Comparison of ENCODE assay signal across 8 mouse cellular contexts in genomic region chr13:3917571-3918311, GRCm38 (mm10). TPM values are rescaled to one million over a fixed set of nuclear protein-coding genes. Genes with fewer than 3 reads are reported as not detected.
DNase-seq lines count a peak whose midpoint lies in the region; ATAC-seq lines count a peak whose summit lies in the region.

Gene Net1 (minus strand): TSS chr13:3918220.
Gene Tubal3 (plus strand): TSS chr13:3918274.

- peak within 1 kb of the TSS; percentile 74 for H3K4me2 ChIP-seq in heart, embryonic 14.5 days (ENCODE audit: low read length)
- H3K4me2 ChIP-seq in liver, embryonic 13.5 days: peak within 1 kb of the TSS; percentile 73
- peak within 1 kb of the TSS; percentile 78 for H3K4me2 ChIP-seq in stomach, embryonic 16.5 days (ENCODE audit: low read depth, low read length)

- H3K4me1 ChIP-seq in heart, embryonic 14.5 days (ENCODE audit: control insufficient read depth in 2 of 2, insufficient read depth in 2 of 2, low read length in 2 of 2): peaks cover 0 to 10% of the 10 kb centered on the region in 2 experiments; a peak in 1 of 4 replicates
- peaks cover 30% of the 10 kb centered on the region for H3K4me1 ChIP-seq in liver, embryonic 13.5 days (replicated peaks)
- peaks cover 5% of the 10 kb centered on the region; the same call in 1 of the 2 replicates for H3K4me1 ChIP-seq in stomach, embryonic 16.5 days (ENCODE audit: control insufficient read depth, insufficient read depth, low read length)

- no peaks in the 10 kb centered on the region for H3K27me3 ChIP-seq in heart, embryonic 14.5 days (ENCODE audit: control insufficient read depth, insufficient read depth, low read length)
- no peaks in the 10 kb centered on the region for H3K27me3 ChIP-seq in liver, embryonic 13.5 days
- no peaks in the 10 kb centered on the region for H3K27me3 ChIP-seq in stomach, embryonic 16.5 days (ENCODE audit: control insufficient read depth, insufficient read depth, low read length)

- WGBS in heart, embryonic 14.5 days: under 1% methylated on average over 52 of the region's 52 CpGs
- WGBS in liver, embryonic 13.5 days (ENCODE audit: insufficient replicate concordance): under 1% methylated on average over 52 of the region's 52 CpGs
- WGBS in stomach, embryonic 16.5 days: under 1% methylated on average over 52 of the region's 52 CpGs

- peak within 1 kb of the TSS; percentile 72 to 76 for H3K27ac ChIP-seq in heart, embryonic 14.5 days (replicated peaks in 1 of 2; ENCODE audit: control insufficient read depth in 1 of 2, insufficient read depth in 1 of 2, low read depth in 2 of 2, low read length in 2 of 2)
- H3K27ac ChIP-seq in liver, embryonic 13.5 days: peak within 1 kb of the TSS; percentile 72
- H3K27ac ChIP-seq in stomach, embryonic 16.5 days (ENCODE audit: low read length): peak within 1 kb of the TSS; percentile 34

- H3K9me3 ChIP-seq in heart, embryonic 14.5 days (ENCODE audit: control insufficient read depth, low read length): no peaks in the 10 kb centered on the region
- no peaks in the 10 kb centered on the region for H3K9me3 ChIP-seq in liver, embryonic 13.5 days (replicated peaks)
- no peaks in the 10 kb centered on the region for H3K9me3 ChIP-seq in stomach, embryonic 16.5 days (replicated peaks; ENCODE audit: control insufficient read depth, low read length)

- peak; percentile 93 for ATAC-seq in erythroid progenitor cell, adult 5-6 weeks (replicated peaks; ENCODE audit: low FRiP score, poor library complexity, severe bottlenecking)
- ATAC-seq in heart, embryonic 14.5 days (ENCODE audit: insufficient number of reproducible peaks, insufficient read depth, low FRiP score, low read depth): peak; percentile 95
- ATAC-seq in liver, embryonic 13.5 days (ENCODE audit: low read depth): peak; percentile 93
- peak; percentile 95 for ATAC-seq in stomach, embryonic 16.5 days (ENCODE audit: insufficient read depth, low FRiP score)

- DNase-seq in CD4-positive helper T cell, adult 2 months (ENCODE audit: low read depth, low spot score): peak; percentile 90
- peak; percentile 56 for DNase-seq in brain, embryonic 18.5 days (ENCODE audit: low read depth, low spot score)
- peak; percentile 92 for DNase-seq in kidney, postnatal 14 days
- DNase-seq in liver, embryonic 13.5 days: peak; percentile 86
- peak; percentile 95 for DNase-seq in neural tube, embryonic 10.5 days (ENCODE audit: extremely low spot score, low spot score)

- H3K36me3 ChIP-seq in heart, embryonic 14.5 days (ENCODE audit: control insufficient read depth, insufficient read depth, low read length): 0 out of 2 replicates have a peak, but pooled peaks cover 10% of the 10 kb centered on the region
- peaks cover 13% of the 10 kb centered on the region for H3K36me3 ChIP-seq in liver, embryonic 13.5 days
- no peaks in the 10 kb centered on the region for H3K36me3 ChIP-seq in stomach, embryonic 16.5 days (ENCODE audit: control insufficient read depth, insufficient read depth, low read length)

- peak within 1 kb of the TSS; percentile 84 to 99 for H3K4me3 ChIP-seq in heart, embryonic 14.5 days (ENCODE audit: control insufficient read depth in 1 of 2, insufficient read depth in 1 of 2, low read depth in 1 of 2, low read length in 2 of 2)
- H3K4me3 ChIP-seq in liver, embryonic 13.5 days (replicated peaks): peak within 1 kb of the TSS; percentile 90
- peak within 1 kb of the TSS; percentile 95 for H3K4me3 ChIP-seq in stomach, embryonic 16.5 days (replicated peaks; ENCODE audit: low read length)

- H3K9ac ChIP-seq in heart, embryonic 14.5 days (ENCODE audit: low read length): peak within 1 kb of the TSS; percentile 85
- H3K9ac ChIP-seq in liver, embryonic 13.5 days: peak within 1 kb of the TSS; percentile 91
- peak within 1 kb of the TSS; percentile 88 for H3K9ac ChIP-seq in stomach, embryonic 16.5 days (ENCODE audit: low read length)

RNA-seq across cellular contexts. Expression of gene Net1, which starts in this region (rescaled TPM):
- 133 and 156 TPM in 2 replicates for total RNA-seq in erythroid progenitor cell, adult 5-6 weeks (2015; ENCODE audit: low replicate concordance)
- 193 and 201 TPM in 2 replicates for total RNA-seq in erythroid progenitor cell, adult 5-6 weeks (2017; ENCODE audit: low replicate concordance)
- 31.9 and 32.8 TPM in 2 replicates for polyA plus RNA-seq in heart, embryonic 14.5 days (2014; fragmentation: Nextera tagmentation; extraction: Ambion mirVana)
- 53.6 and 66.0 TPM in 2 replicates for polyA plus RNA-seq in liver, embryonic 13.5 days (2015; fragmentation: Nextera tagmentation; extraction: Ambion mirVana)
- 110 and 113 TPM in 2 replicates for polyA plus RNA-seq in stomach, embryonic 16.5 days (2015; fragmentation: Nextera tagmentation; extraction: Ambion mirVana)

RNA-seq across cellular contexts. Expression of gene Tubal3, which starts in this region (rescaled TPM):
- total RNA-seq in erythroid progenitor cell, adult 5-6 weeks (2015; ENCODE audit: low replicate concordance): not detected in 2 replicates
- not detected in 2 replicates for total RNA-seq in erythroid progenitor cell, adult 5-6 weeks (2017; ENCODE audit: low replicate concordance)
- not detected in 2 replicates for polyA plus RNA-seq in heart, embryonic 14.5 days (2014; fragmentation: Nextera tagmentation; extraction: Ambion mirVana)
- polyA plus RNA-seq in liver, embryonic 13.5 days (2015; fragmentation: Nextera tagmentation; extraction: Ambion mirVana): not detected in 2 replicates
- 3.8 and 3.9 TPM in 2 replicates for polyA plus RNA-seq in stomach, embryonic 16.5 days (2015; fragmentation: Nextera tagmentation; extraction: Ambion mirVana)

Comparison
In these comparisons a context has a peak if more than half of its experiments do, and no peak if none do; other contexts are left out.
1. Peak in every context shown above with its lines: DNase-seq, ATAC-seq, H3K4me3 ChIP-seq and H3K27ac ChIP-seq.